Mouse (Mus musculus): Measurements from ENCODE around the gene Gm9573.

DNA sequence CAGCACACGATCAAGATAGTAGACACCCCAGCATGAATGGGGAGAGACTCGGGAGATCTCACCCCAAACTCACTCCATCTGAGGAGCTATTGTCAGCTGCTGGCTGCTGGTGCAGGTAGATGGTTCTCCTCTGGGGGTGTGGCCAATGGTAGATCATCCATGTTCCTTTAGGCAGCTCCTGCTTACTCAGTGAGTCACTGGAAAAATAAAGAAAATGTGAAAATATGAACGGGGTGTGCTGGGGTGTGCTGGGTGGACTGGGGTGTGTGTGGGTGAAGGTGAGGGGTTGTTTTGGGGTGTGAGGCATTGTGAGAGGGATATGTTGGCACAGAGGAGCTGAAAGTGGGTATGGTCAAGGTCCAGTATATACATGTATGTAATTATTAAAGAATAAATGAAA is 29.0 kb downstream of the Gm9573 start:
- TF ChIP-seq CTCF (IDR thresholded peaks at IDR 0.05; ENCODE audit: borderline replicate concordance, insufficient read depth, low read depth, low read length) (no peak), POLR2A (IDR thresholded peaks at IDR 0.05; ENCODE audit: borderline replicate concordance, insufficient read depth, low read length) (no peak)

All from cerebellum, adult 2 months (tissue).